Mouse (Mus musculus) regulatory T cell (primary cell): ENCODE data around the gene Mcoln2.

Experiments used
- in situ Hi-C: fragments of 300-600 bp; cut with MboI, MseI; formaldehyde crosslinking; loops from one replicate; pipeline ENCODE4 v1.15.1; 2025; ENCODE audit warnings: high pct_unique_total_duplicates

The Mcoln2 gene

GRCm38 (mm10) chr3:146149156-146150057 is at the start of gene Mcoln2:
TSS of gene Mcoln2 (plus strand) at chr3:146149833.
- in situ Hi-C loops, result loop anchor here (25.0 kb wide), 1 partner anchor 562 kb away; the partner anchor contains the start of gene Znhit6

GRCm38 (mm10) chr3:146099925-146100324 is 49.7 kb upstream of the Mcoln2 start:
- in situ Hi-C loops, result no loop called here

DNA sequence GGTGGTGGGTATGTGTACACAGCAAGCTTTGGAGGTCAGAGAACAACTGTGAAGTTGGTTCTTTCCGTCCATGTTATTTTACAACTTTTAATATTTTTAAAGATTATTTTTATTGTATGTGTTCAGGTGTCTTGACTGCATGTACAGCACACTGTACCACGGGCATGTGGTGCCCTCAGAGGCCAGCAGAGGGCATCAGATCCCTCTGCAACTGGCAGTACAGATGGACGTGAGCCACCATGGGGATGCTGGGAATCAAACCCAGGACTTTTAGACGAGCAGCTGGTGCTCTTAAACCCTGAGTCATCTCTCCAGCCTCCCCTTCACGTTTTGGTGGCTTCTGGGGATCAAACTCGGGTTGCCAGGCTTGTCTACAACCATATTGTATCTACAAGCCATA is 47.6 kb upstream of the Mcoln2 start:
- in situ Hi-C loops, result no loop called here

- in situ Hi-C loops, result no loop called here
Observed at GRCm38 (mm10) chr3:146107116-146107849, 42.4 kb upstream of the Mcoln2 start.

DNA sequence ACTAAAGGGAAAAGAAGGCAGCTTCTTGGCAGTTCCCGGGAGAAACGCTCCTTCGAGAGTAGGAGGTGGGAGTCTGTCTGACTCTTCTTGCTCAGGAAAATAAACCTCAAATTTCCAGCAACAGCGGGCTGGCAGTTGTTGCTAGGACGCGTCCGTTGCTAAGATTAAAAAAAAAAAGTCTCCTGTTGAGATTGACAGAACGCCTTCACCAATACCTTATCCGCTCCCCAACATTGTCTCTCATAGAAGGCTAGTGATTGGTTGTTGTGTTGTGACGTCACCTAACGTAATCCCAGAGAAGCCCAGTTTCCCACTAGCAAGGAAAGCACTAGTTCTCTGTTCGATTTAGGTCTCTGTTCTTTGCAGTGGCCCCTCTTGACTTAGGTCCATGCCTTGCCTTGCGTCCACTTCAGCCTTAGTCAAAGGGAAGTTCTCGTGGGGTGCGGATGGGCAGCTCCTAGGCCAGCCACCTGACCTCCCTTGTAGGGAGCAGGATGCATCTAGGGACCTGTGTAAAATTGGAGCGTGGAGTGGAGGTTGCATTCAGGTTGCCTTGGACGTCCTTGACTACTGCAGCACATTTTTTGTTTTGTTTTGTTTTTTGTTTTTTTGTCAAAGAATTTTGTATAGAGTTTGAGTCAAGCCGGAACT is 41.6 kb upstream of the Mcoln2 start, which contains the start of gene Wdr63:
Gene Wdr63, minus strand, starts transcription at position 210 of the 651 bp plus-strand sequence.
- in situ Hi-C loops, result no loop called here

DNA sequence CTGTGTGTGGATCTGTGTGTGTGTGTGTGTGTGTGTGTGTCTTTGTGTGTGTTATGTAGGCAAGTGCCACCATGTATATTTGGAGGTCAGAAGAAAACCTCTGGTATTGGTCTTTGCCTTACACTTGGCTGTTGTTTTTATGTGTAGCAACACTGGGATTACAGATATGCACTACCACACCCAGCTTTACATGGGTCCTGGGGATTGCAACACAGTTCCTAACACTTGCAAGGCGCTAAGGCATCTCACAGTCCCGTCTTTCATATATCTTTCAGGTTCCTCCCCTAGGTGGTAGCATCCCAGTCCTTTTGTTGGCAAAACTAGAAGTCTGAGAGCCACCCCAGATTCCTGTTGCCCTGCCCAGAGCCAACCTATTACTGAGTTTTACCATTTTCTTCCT is 40.7 kb upstream of the Mcoln2 start:
- in situ Hi-C loops, result no loop called here

DNA sequence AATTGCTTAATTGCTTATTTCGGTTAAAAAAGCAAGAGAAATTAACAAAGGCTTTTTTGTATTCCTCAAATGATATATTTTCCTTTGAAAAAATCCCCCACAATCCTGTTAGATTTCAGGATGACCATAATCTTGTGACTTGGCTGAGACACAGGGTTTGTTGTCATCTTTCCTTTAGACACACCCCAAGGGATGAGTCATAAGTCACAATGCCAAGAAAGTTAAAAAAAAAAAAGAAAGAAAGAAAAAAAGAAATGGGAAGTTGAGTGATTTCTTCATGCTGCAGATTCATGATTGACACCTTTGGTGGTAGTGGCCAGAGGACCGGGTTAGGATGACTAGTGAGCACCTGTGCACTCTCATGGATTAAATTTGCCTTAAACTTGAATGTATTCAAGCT is 39.3 kb upstream of the Mcoln2 start:
- in situ Hi-C loops, result no loop called here

DNA sequence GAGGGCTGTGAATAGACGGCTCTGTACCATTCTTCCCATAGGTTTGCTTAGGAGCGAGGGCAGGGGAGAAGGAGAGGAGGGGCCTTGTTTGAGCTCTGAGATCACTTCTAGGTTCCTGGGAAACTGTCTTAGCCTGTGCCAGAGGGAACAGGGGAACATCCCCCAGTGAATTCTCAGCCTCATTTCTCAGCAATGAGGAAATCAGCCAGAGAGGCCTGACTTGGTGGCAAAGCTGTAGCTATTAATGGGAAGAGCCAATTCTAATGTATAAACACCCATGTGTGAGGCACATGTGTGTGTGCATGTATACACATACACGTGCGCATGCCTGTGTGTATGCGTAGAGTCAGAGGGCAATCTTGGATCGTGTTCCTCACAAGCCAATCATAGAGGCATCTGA is 38.7 kb upstream of the Mcoln2 start:
- in situ Hi-C loops, result no loop called here

- in situ Hi-C loops, result no loop called here
Observed at GRCm38 (mm10) chr3:146117258-146117996, 32.2 kb upstream of the Mcoln2 start, which contains the start of gene Mcoln3. TSS of gene Mcoln3 (plus strand) at chr3:146117450.

DNA sequence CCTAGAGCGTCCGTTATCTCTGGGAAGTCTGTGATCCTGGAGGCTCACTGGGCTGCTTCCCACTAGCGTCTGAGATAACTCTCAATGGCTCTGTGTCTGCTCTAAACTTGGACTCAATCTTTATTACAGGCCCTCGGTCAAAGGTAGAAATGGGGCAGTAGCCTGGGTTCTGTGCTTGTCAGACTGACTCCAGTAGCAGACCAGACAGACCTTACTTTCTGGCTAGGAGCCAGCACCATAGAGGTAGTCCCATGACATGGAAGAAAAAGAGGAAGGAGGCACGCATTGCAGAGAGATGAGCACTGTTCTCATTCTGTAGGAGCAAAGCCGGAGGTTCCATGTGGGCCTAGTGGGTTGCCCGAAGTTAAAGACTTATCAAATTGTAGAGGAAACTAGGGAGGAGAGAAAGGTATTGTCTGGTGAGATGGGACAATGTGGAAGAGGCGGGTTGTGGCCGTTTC is 31.6 kb upstream of the Mcoln2 start:
- in situ Hi-C loops, result no loop called here

DNA sequence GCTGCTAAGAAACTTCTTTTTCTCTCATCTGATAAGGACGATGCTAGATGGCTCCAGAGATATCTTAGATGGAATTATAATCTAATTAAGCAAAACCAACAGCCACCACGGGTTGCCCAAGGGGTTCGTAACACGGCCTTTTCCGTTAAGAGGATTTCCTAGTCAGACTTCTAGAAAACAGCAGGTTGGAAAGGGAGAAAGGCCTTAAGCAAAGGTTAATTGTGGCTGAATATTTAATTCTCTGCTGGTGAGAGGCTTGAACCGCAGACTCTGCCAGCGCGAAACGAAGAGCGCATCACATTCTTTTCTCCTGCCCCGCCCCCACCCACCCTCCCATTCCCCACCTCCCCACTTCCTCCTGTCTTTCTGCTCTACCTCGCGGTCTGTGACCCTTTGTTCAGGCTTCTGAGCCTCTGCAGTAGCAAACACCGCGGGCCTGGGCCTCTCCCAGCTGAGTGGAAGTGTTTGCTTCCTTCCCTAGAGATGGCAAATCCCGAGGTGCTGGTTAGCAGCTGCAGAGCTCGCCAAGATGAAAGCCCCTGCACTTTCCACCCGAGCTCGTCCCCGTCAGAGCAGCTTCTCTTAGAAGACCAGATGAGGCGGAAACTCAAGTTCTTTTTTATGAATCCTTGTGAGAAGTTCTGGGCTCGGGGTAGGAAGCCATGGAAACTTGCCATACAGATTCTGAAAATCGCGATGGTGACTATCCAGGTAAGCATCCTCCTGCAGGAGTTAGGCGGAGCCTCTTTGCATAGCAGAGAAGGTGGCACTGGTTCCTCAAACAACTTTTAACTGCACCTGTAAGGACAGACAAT is 28.1 kb upstream of the Mcoln2 start:
- in situ Hi-C loops, result no loop called here

- in situ Hi-C loops, result no loop called here
Observed at GRCm38 (mm10) chr3:146122125-146122420, 27.6 kb upstream of the Mcoln2 start.

DNA sequence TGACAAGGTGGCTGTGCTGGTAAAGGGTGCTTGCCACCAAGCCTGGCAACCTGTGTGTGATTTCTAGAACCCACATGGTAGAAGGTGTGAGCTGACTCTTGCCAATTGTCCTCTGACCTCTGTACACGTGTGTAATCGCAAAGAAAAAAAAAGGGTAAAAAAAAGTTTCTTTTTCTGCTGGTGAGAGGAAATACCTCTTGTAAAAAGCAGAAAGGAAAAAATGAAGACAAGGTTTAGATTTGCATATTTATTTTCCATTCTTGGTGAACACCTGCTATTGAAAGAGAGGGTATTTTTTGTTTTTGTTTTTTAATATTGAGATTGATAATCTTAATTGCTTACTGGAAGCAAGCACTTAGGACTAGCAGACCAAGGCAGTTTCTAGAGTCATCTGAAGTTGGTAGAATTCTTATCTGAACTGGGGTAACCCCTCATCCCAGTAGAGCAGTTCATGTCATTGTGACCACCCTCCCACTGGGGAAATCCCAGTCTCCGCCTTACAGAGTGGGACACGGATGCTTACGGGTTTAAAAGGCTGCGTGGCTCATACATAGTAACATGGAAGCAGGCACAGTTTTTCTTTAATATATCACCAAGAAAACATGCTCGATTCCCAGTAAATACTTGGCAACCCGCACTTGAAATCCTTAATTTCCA is 26.7 kb upstream of the Mcoln2 start:
- in situ Hi-C loops, result no loop called here

GRCm38 (mm10) chr3:146123464-146123825 is 26.2 kb upstream of the Mcoln2 start:
- in situ Hi-C loops, result no loop called here

GRCm38 (mm10) chr3:146127205-146127604 is 22.4 kb upstream of the Mcoln2 start:
- in situ Hi-C loops, result no loop called here

DNA sequence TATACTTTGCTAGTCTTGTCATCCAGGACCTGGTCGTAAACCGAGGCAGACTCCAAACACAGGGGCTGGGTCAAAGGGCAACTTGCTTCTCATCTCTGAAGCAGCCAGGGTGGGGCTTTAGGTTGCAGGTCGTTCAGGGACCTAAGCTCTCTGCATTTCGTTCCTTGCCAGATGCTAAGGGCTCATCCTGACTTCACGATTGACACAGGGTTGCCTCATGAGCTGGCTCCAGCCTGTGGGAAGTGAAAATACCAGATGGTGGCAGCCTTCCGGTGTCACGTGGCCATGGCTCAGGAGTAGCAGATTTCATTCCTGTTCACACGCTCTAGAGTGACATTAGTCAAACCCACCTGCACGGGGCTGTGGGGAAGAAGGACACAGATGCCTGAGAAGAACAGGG is 14.8 kb upstream of the Mcoln2 start:
- in situ Hi-C loops, result no loop called here

DNA sequence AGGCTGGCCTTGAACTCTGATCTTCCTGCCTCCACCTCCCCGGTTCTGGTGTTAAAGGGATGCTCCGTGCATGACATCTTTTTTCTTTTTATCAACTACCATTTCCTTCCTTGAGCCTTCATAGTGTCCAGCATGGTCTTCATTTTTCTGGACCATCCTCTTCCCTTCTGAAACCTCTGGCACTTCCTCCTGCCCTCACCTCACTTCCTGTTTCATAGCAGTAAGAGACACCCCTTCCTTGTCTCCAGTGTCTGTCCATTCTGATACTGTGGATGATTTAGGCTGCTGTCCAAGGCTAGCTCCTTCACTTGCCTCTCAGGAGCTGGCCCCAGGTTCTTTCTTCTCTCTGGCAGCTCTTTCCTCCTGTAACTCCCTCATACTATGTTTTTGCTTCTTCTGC is 14.2 kb upstream of the Mcoln2 start:
- in situ Hi-C loops, result no loop called here

GRCm38 (mm10) chr3:146136422-146136821 is 13.2 kb upstream of the Mcoln2 start:
- in situ Hi-C loops, result no loop called here

DNA sequence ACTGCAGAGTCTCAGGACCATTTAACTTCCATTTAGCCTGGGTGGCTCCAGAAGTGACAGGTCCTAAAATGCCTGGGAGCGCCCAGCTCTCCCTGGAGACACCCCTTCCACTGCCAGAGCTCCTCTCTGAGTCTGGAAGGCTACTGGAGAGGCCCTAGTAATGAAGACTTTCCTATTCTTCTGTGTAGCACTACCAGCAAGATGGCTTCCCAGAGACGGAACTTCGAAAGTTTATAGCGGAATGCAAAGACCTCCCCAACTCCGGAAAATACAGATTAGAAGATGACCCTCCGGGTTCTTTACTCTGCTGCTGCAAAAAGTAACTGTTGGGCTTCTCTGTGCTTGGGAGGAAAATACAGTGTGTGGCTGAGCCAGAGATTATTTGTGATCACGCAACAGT is 9.4 kb upstream of the Mcoln2 start:
- in situ Hi-C loops, result no loop called here

GRCm38 (mm10) chr3:146142523-146142922 is 7.1 kb upstream of the Mcoln2 start:
- in situ Hi-C loops, result no loop called here
